Mouse (Mus musculus): ENCODE data around the gene Gm49383.

- TF ChIP-seq CTCF (IDR thresholded peaks at IDR 0.05; ENCODE audit: insufficient read depth, low read depth, low read length), result no peak
- TF ChIP-seq POLR2A (IDR thresholded peaks at IDR 0.05; ENCODE audit: insufficient read depth, low read depth, low read length), result no peak
Measured at GRCm38 (mm10) chr12:69241405-69241770, 44.5 kb upstream of the Gm49383 start.
